Comparison of ENCODE assay signal across 28 mouse cellular contexts in genomic region chr9:61271243-61271642, GRCm38 (mm10).
"Had no signal": no experiment of that assay in that cellular context is flagged by ENCODE, and none has a peak within 500 bp of the region (broad histone marks: within the 10 kb centered on the region; RNA-seq: fewer than 3 reads in every experiment).

No protein-coding gene starts in this region.

- H3K4me3 ChIP-seq: embryonic facial prominence, embryonic 10.5 days; embryonic facial prominence, embryonic 12.5 days; embryonic facial prominence, embryonic 13.5 days; embryonic facial prominence, embryonic 15.5 days; erythroblast, embryonic 14.5 days; forebrain, embryonic 10.5 days; forebrain, embryonic 12.5 days; forebrain, embryonic 13.5 days; forebrain, embryonic 15.5 days; gastrocnemius, adult 2 months; heart, adult 2 months had no signal

- H3K27ac ChIP-seq: embryonic facial prominence, embryonic 10.5 days; embryonic facial prominence, embryonic 12.5 days; embryonic facial prominence, embryonic 13.5 days; embryonic facial prominence, embryonic 15.5 days; forebrain, embryonic 10.5 days; forebrain, embryonic 12.5 days; forebrain, embryonic 13.5 days; forebrain, embryonic 15.5 days; gastrocnemius, adult 2 months; heart, adult 2 months had no signal

- H3K9me3 ChIP-seq: embryonic facial prominence, embryonic 10.5 days; embryonic facial prominence, embryonic 12.5 days; embryonic facial prominence, embryonic 13.5 days; embryonic facial prominence, embryonic 15.5 days; forebrain, embryonic 10.5 days; forebrain, embryonic 12.5 days; forebrain, embryonic 13.5 days; forebrain, embryonic 15.5 days had no signal

- H3K27me3 ChIP-seq: embryonic facial prominence, embryonic 12.5 days; forebrain, embryonic 15.5 days had no signal

- H3K4me2 ChIP-seq: embryonic facial prominence, embryonic 12.5 days; embryonic facial prominence, embryonic 13.5 days; embryonic facial prominence, embryonic 15.5 days; forebrain, embryonic 12.5 days; forebrain, embryonic 13.5 days; forebrain, embryonic 15.5 days had no signal

- ATAC-seq: forebrain, embryonic 13.5 days; forebrain, embryonic 14.5 days; forebrain, embryonic 15.5 days; forebrain, embryonic 16.5 days; forebrain, postnatal 0 days had no signal

- H3K4me1 ChIP-seq: embryonic facial prominence, embryonic 12.5 days; forebrain, embryonic 12.5 days had no signal

- H3K9ac ChIP-seq: embryonic facial prominence, embryonic 12.5 days; embryonic facial prominence, embryonic 13.5 days; embryonic facial prominence, embryonic 15.5 days; forebrain, embryonic 12.5 days; forebrain, embryonic 13.5 days; forebrain, embryonic 15.5 days; forebrain, postnatal 0 days had no signal

- H3K36me3 ChIP-seq: embryonic facial prominence, embryonic 10.5 days; embryonic facial prominence, embryonic 12.5 days; embryonic facial prominence, embryonic 13.5 days; embryonic facial prominence, embryonic 15.5 days; forebrain, embryonic 10.5 days; forebrain, embryonic 12.5 days; forebrain, embryonic 15.5 days had no signal

- DNase-seq: cerebellum, adult 2 months; cerebellum, adult 8-10 months; cerebellum, adult 9-10 months; cerebellum, adult 9-11 months; cerebellum, postnatal 10 days; cerebellum, postnatal 14 days; cerebellum, postnatal 36 days; embryo, embryonic 11 days; forebrain, postnatal 0 days; gastrocnemius, adult 2 months; gastrocnemius, postnatal 10 days; gastrocnemius, postnatal 14 days; gastrocnemius, postnatal 25 days; gastrocnemius, postnatal 36 days; heart, adult 11 months; heart, adult 18-20 months; heart, adult 2 months had no signal
